Comparison of ENCODE assay signal across 18 mouse cellular contexts in genomic region chr8:26509254-26509653, GRCm38 (mm10).
"Had no signal": no experiment of that assay in that cellular context is flagged by ENCODE, and none has a peak within 500 bp of the region (broad histone marks: within the 10 kb centered on the region; RNA-seq: fewer than 3 reads in every experiment).

No protein-coding gene starts in this region.

- H3K36me3 ChIP-seq: midbrain, embryonic 13.5 days; stomach, embryonic 15.5 days had no signal

- DNase-seq: kidney, adult 11 months; kidney, adult 9 months; kidney, postnatal 14 days; kidney, postnatal 4 days; layer of hippocampus, adult 9-11 months; liver; liver, postnatal 0 days; lung, embryonic 14.5 days; right cerebral cortex, postnatal 25 days; spleen, adult 18-20 months; thymus, postnatal 25 days had no signal

- H3K4me3 ChIP-seq: layer of hippocampus, adult 2 months; midbrain, embryonic 13.5 days; stomach, embryonic 15.5 days had no signal

- H3K4me2 ChIP-seq: lung, embryonic 14.5 days; midbrain, embryonic 13.5 days; stomach, embryonic 15.5 days had no signal

- H3K27ac ChIP-seq: layer of hippocampus, adult 2 months; liver, embryonic 14.5 days; macrophage; midbrain, embryonic 13.5 days; stomach, embryonic 15.5 days had no signal

- H3K27me3 ChIP-seq: midbrain, embryonic 13.5 days had no signal

- ATAC-seq: liver, postnatal 0 days; lung, postnatal 0 days; midbrain, embryonic 13.5 days; midbrain, embryonic 16.5 days had no signal

- H3K9ac ChIP-seq: liver, embryonic 14.5 days; liver, postnatal 0 days; lung, embryonic 14.5 days; midbrain, embryonic 13.5 days; stomach, embryonic 15.5 days had no signal

- H3K9me3 ChIP-seq: midbrain, embryonic 13.5 days; stomach, embryonic 15.5 days had no signal
